8 mouse cellular contexts compared by ENCODE assay signal in genomic region chr4:134995052-134995451, GRCm38 (mm10).
DNase-seq lines count a peak whose midpoint lies in the region; ATAC-seq and TF ChIP-seq lines count a peak whose summit lies in the region.

No protein-coding gene starts in this region.

- H3K9me3 ChIP-seq in heart, embryonic 10.5 days = no peaks in the 10 kb centered on the region
- H3K9me3 ChIP-seq in intestine, embryonic 15.5 days = no peaks in the 10 kb centered on the region

- peak overlapping the region; percentile 40 for H3K4me2 ChIP-seq in intestine, embryonic 15.5 days (replicated peaks)

- intact Hi-C loops in heart, adult 2 months (cut with DNase I) = no loop called here

- no peak overlapping the region for H3K27ac ChIP-seq in heart, adult 2 months
- no peak overlapping the region for H3K27ac ChIP-seq in heart, embryonic 10.5 days
- H3K27ac ChIP-seq in intestine, embryonic 15.5 days = peak overlapping the region; percentile 22; the same call in 1 of the 2 replicates

- TF ChIP-seq EP300 in heart, adult 2 months (IDR thresholded peaks at IDR 0.05; ENCODE audit: insufficient read depth, low read depth, low read length) = no peak

- ATAC-seq in intestine, embryonic 15.5 days = peak; percentile 45; the same call in 1 of the 2 replicates

- no peak for TF ChIP-seq POLR2A in heart, adult 2 months (IDR thresholded peaks at IDR 0.05; ENCODE audit: insufficient read depth, low read depth, low read length)

- TF ChIP-seq CTCF in heart, adult 2 months (IDR thresholded peaks at IDR 0.05) = no peak

- H3K36me3 ChIP-seq in heart, adult 2 months (ENCODE audit: control insufficient read depth, insufficient read depth, low read length) = no peaks in the 10 kb centered on the region
- no peaks in the 10 kb centered on the region for H3K36me3 ChIP-seq in heart, embryonic 10.5 days
- no peaks in the 10 kb centered on the region for H3K36me3 ChIP-seq in intestine, embryonic 15.5 days

- no peaks in the 10 kb centered on the region for H3K79me2 ChIP-seq in heart, adult 2 months (replicated peaks; ENCODE audit: control insufficient read depth, insufficient read depth, low read length)

- DNase-seq in heart, adult 2 months = peak; percentile 55 to 60
- DNase-seq in heart, embryonic 10.5 days (ENCODE audit: low spot score) = no peak
- DNase-seq in urinary bladder, postnatal 25 days (ENCODE audit: low spot score) = peak; percentile 8
- no peak for DNase-seq in urinary bladder, adult 18-20 months (ENCODE audit: low spot score in 2 of 2)
- DNase-seq in right cerebral cortex, postnatal 4 days = peak; percentile 33
- DNase-seq in left cerebral cortex, adult 11 months (ENCODE audit: low spot score) = no peak
- no peak for DNase-seq in adipocyte (ENCODE audit: low spot score)

- WGBS in heart, adult 2 months = 43% methylated on average over 13 of the region's 13 CpGs
- 62% methylated on average over 13 of the region's 13 CpGs for WGBS in heart, embryonic 10.5 days
- WGBS in intestine, embryonic 15.5 days = 13% methylated on average over 13 of the region's 13 CpGs

- no peak overlapping the region for H3K4me3 ChIP-seq in heart, adult 2 months
- no peak overlapping the region for H3K4me3 ChIP-seq in heart, embryonic 10.5 days
- H3K4me3 ChIP-seq in intestine, embryonic 15.5 days (replicated peaks) = no peak overlapping the region

- peaks cover 2% of the 10 kb centered on the region; the same call in 1 of the 2 replicates for H3K4me1 ChIP-seq in heart, adult 2 months (ENCODE audit: control insufficient read depth, insufficient read depth, low read length)
- peaks cover 10% of the 10 kb centered on the region; the same call in 1 of the 2 replicates for H3K4me1 ChIP-seq in heart, embryonic 10.5 days
- no peaks in the 10 kb centered on the region for H3K4me1 ChIP-seq in intestine, embryonic 15.5 days (replicated peaks)

- H3K27me3 ChIP-seq in heart, adult 2 months (ENCODE audit: control insufficient read depth, insufficient read depth, low read length) = no peaks in the 10 kb centered on the region
- H3K27me3 ChIP-seq in heart, embryonic 10.5 days (ENCODE audit: insufficient read depth, poor library complexity, severe bottlenecking) = peaks cover 33% of the 10 kb centered on the region
- peaks cover 7% of the 10 kb centered on the region for H3K27me3 ChIP-seq in intestine, embryonic 15.5 days (replicated peaks)

- H3K9ac ChIP-seq in heart, adult 2 months (ENCODE audit: low read depth, low read length) = no peak overlapping the region
- H3K9ac ChIP-seq in intestine, embryonic 15.5 days = no peak overlapping the region

Comparison
In these comparisons a context has a peak if more than half of its experiments do, and no peak if none do; other contexts are left out.
1. DNase-seq: peak in heart, adult 2 months (2 of 2), urinary bladder, postnatal 25 days (single experiment) and right cerebral cortex, postnatal 4 days (single experiment); none in heart, embryonic 10.5 days (single experiment), urinary bladder, adult 18-20 months (0 of 2), left cerebral cortex, adult 11 months (single experiment) and adipocyte (single experiment).